Mouse (Mus musculus): ENCODE measurements around the gene Col4a3bp.

GRCm38 (mm10) chr13:96604242-96604641 lies 61.8 kb downstream of the Col4a3bp start:
- TF ChIP-seq CTCF (IDR thresholded peaks at IDR 0.05; ENCODE audit: low read depth, low read length) (no peak), POLR2A (IDR thresholded peaks at IDR 0.05; ENCODE audit: extremely low read depth, insufficient read depth, low read length) (no peak)
